In genomic region chr10:120005581-120005980, GRCm38 (mm10) we compare ENCODE assay signal across 27 mouse cellular contexts.
"Had no signal": no experiment of that assay in that cellular context is flagged by ENCODE, and none has a peak within 500 bp of the region (broad histone marks: within the 10 kb centered on the region; RNA-seq: fewer than 3 reads in every experiment).

No protein-coding gene starts in this region.

- ATAC-seq: hindbrain, embryonic 16.5 days; inflammation-experienced regulatory T-cells, adult 6 months; intestine, embryonic 15.5 days; intestine, postnatal 0 days; liver, postnatal 0 days had no signal

- H3K4me3 ChIP-seq: gastrocnemius, adult 2 months; heart, embryonic 10.5 days; heart, embryonic 12.5 days; hindbrain, embryonic 10.5 days; intestine, embryonic 15.5 days; layer of hippocampus, adult 2 months; limb, embryonic 10.5 days; limb, embryonic 12.5 days; liver, embryonic 13.5 days; liver, embryonic 15.5 days had no signal

- H3K36me3 ChIP-seq: heart, embryonic 12.5 days; intestine, embryonic 15.5 days; limb, embryonic 10.5 days; limb, embryonic 12.5 days; liver, embryonic 13.5 days; liver, embryonic 15.5 days had no signal

- H3K9ac ChIP-seq: heart, embryonic 12.5 days; hindbrain, embryonic 14.5 days; intestine, embryonic 15.5 days; limb, embryonic 12.5 days; liver, embryonic 13.5 days; liver, embryonic 15.5 days; liver, postnatal 0 days had no signal

- H3K27ac ChIP-seq: gastrocnemius, adult 2 months; heart, embryonic 10.5 days; hindbrain, embryonic 10.5 days; hindbrain, embryonic 14.5 days; intestine, embryonic 15.5 days; layer of hippocampus, adult 2 months; limb, embryonic 10.5 days; limb, embryonic 12.5 days; liver, embryonic 13.5 days; liver, embryonic 15.5 days had no signal

- H3K27me3 ChIP-seq: heart, embryonic 12.5 days; intestine, embryonic 15.5 days; limb, embryonic 12.5 days; liver, embryonic 13.5 days; liver, embryonic 15.5 days had no signal

- H3K9me3 ChIP-seq: heart, embryonic 10.5 days; heart, embryonic 12.5 days; hindbrain, embryonic 10.5 days; intestine, embryonic 15.5 days; limb, embryonic 10.5 days; liver, embryonic 15.5 days had no signal

- H3K4me1 ChIP-seq: heart, embryonic 10.5 days; heart, embryonic 12.5 days; hindbrain, embryonic 10.5 days; intestine, embryonic 15.5 days; limb, embryonic 10.5 days; limb, embryonic 12.5 days; liver, embryonic 13.5 days; liver, embryonic 15.5 days had no signal

- DNase-seq: gastrocnemius, adult 2 months; gastrocnemius, postnatal 10 days; gastrocnemius, postnatal 25 days; heart, adult 18-20 months; heart, postnatal 10 days; heart, postnatal 4 days; kidney, adult 18-20 months; kidney, adult 8-10 months; kidney, postnatal 10 days; kidney, postnatal 25 days; kidney, postnatal 4 days; liver; liver, embryonic 13.5 days; liver, postnatal 0 days had no signal

- H3K4me2 ChIP-seq: heart, embryonic 12.5 days; hindbrain, embryonic 14.5 days; intestine, embryonic 15.5 days; limb, embryonic 12.5 days; liver, embryonic 11.5 days; liver, embryonic 13.5 days; liver, embryonic 15.5 days had no signal
